ENCODE assay signal across 14 mouse cellular contexts in genomic region chr10:83915133-83915730, GRCm38 (mm10).
A peak's percentile ranks its signal among the peaks of the same experiment; 100 is the strongest.
DNase-seq lines count a peak whose midpoint lies in the region; ATAC-seq and TF ChIP-seq lines count a peak whose summit lies in the region.
"Had no signal": no experiment of that assay in that cellular context is flagged by ENCODE, and none has a peak within 500 bp of the region (broad histone marks: within the 10 kb centered on the region; RNA-seq: fewer than 3 reads in every experiment).

No protein-coding gene starts in this region.

- no peaks in the 10 kb centered on the region for H3K36me3 ChIP-seq in forebrain, embryonic 11.5 days (ENCODE audit: control insufficient read depth, insufficient read depth, low read length)
- no peaks in the 10 kb centered on the region for H3K36me3 ChIP-seq in forebrain, embryonic 15.5 days
- H3K36me3 ChIP-seq in midbrain, embryonic 11.5 days (ENCODE audit: control insufficient read depth, insufficient read depth, low read length): no peaks in the 10 kb centered on the region
- no peaks in the 10 kb centered on the region for H3K36me3 ChIP-seq in midbrain, postnatal 0 days (ENCODE audit: insufficient read depth, low read length)
- no peaks in the 10 kb centered on the region for H3K36me3 ChIP-seq in neural tube, embryonic 11.5 days (ENCODE audit: control insufficient read depth, insufficient read depth, low read length)
- no peaks in the 10 kb centered on the region for H3K36me3 ChIP-seq in heart, embryonic 12.5 days
- H3K36me3 ChIP-seq: liver, embryonic 13.5 days had no signal

- no peak overlapping the region for H3K4me3 ChIP-seq in forebrain, embryonic 11.5 days (ENCODE audit: low read depth, low read length)
- no peak overlapping the region for H3K4me3 ChIP-seq in forebrain, embryonic 15.5 days
- H3K4me3 ChIP-seq in midbrain, embryonic 11.5 days (ENCODE audit: low read depth, low read length): no peak overlapping the region
- H3K4me3 ChIP-seq in midbrain, postnatal 0 days (ENCODE audit: low read depth, low read length): no peak overlapping the region
- H3K4me3 ChIP-seq in neural tube, embryonic 11.5 days (ENCODE audit: low read depth, low read length): no peak overlapping the region
- H3K4me3 ChIP-seq in heart, embryonic 12.5 days: no peak overlapping the region
- H3K4me3 ChIP-seq: liver, embryonic 13.5 days had no signal

- no peak overlapping the region; the same call in 1 of the 2 replicates for H3K9ac ChIP-seq in forebrain, embryonic 11.5 days (ENCODE audit: low read length)
- H3K9ac ChIP-seq in forebrain, embryonic 15.5 days (replicated peaks): no peak overlapping the region
- peak overlapping the region; percentile 4; the same call in 1 of the 2 replicates for H3K9ac ChIP-seq in midbrain, embryonic 11.5 days (ENCODE audit: low read length)
- no peak overlapping the region for H3K9ac ChIP-seq in midbrain, postnatal 0 days (replicated peaks; ENCODE audit: low read length, poor library complexity, severe bottlenecking)
- 0 out of 2 replicates have a peak overlapping the region, but pooled peaks have one; percentile 20 for H3K9ac ChIP-seq in neural tube, embryonic 11.5 days (ENCODE audit: low read length)
- H3K9ac ChIP-seq in heart, embryonic 12.5 days: no peak overlapping the region
- H3K9ac ChIP-seq: liver, embryonic 13.5 days had no signal

- H3K9me3 ChIP-seq in forebrain, embryonic 11.5 days (ENCODE audit: control insufficient read depth, low read length): no peaks in the 10 kb centered on the region; the same call in 1 of the 2 replicates
- no peaks in the 10 kb centered on the region for H3K9me3 ChIP-seq in forebrain, embryonic 15.5 days
- H3K9me3 ChIP-seq in midbrain, embryonic 11.5 days (ENCODE audit: control insufficient read depth, low read length): no peaks in the 10 kb centered on the region; the same call in 1 of the 2 replicates
- no peaks in the 10 kb centered on the region for H3K9me3 ChIP-seq in midbrain, postnatal 0 days (ENCODE audit: low read length)
- no peaks in the 10 kb centered on the region for H3K9me3 ChIP-seq in neural tube, embryonic 11.5 days (ENCODE audit: control insufficient read depth, low read length)
- 0 out of 2 replicates have a peak, but pooled peaks cover 5% of the 10 kb centered on the region for H3K9me3 ChIP-seq in heart, embryonic 12.5 days (replicated peaks)
- H3K9me3 ChIP-seq: liver, embryonic 13.5 days had no signal

- H3K4me2 ChIP-seq in forebrain, embryonic 11.5 days (ENCODE audit: low read depth, low read length, severe bottlenecking): no peak overlapping the region
- no peak overlapping the region for H3K4me2 ChIP-seq in forebrain, embryonic 15.5 days (replicated peaks)
- H3K4me2 ChIP-seq in midbrain, embryonic 11.5 days: peak overlapping the region; percentile 19
- no peak overlapping the region for H3K4me2 ChIP-seq in midbrain, postnatal 0 days (ENCODE audit: low read depth, low read length, poor library complexity, severe bottlenecking)
- H3K4me2 ChIP-seq in neural tube, embryonic 11.5 days (ENCODE audit: low read depth): no peak overlapping the region
- H3K4me2 ChIP-seq in heart, embryonic 12.5 days: no peak overlapping the region
- H3K4me2 ChIP-seq: liver, embryonic 13.5 days had no signal

- ATAC-seq in forebrain, embryonic 11.5 days (replicated peaks; ENCODE audit: low FRiP score): 0 out of 2 replicates have a peak, but pooled peaks have one; percentile 12
- no peak for ATAC-seq in forebrain, embryonic 15.5 days (replicated peaks)
- ATAC-seq in midbrain, embryonic 11.5 days (ENCODE audit: low FRiP score): no peak; the same call in 1 of the 2 replicates
- no peak for ATAC-seq in midbrain, postnatal 0 days (ENCODE audit: low FRiP score)
- ATAC-seq in neural tube, embryonic 11.5 days (ENCODE audit: insufficient read depth, low FRiP score, low TSS enrichment): peak; percentile 46
- no peak for ATAC-seq in heart, embryonic 12.5 days (ENCODE audit: insufficient number of reproducible peaks, low FRiP score)

- H3K27ac ChIP-seq in forebrain, embryonic 11.5 days (ENCODE audit: low read depth, low read length): no peak overlapping the region
- no peak overlapping the region for H3K27ac ChIP-seq in forebrain, embryonic 15.5 days (replicated peaks)
- peak overlapping the region; percentile 49 for H3K27ac ChIP-seq in midbrain, embryonic 11.5 days (ENCODE audit: low read depth, low read length)
- no peak overlapping the region for H3K27ac ChIP-seq in midbrain, postnatal 0 days (ENCODE audit: low read depth, low read length)
- H3K27ac ChIP-seq in neural tube, embryonic 11.5 days (ENCODE audit: low read depth, low read length): peak overlapping the region; percentile 58
- no peak overlapping the region for H3K27ac ChIP-seq in heart, embryonic 12.5 days (ENCODE audit: poor library complexity, severe bottlenecking)
- H3K27ac ChIP-seq: liver, embryonic 13.5 days had no signal

- no peak for TF ChIP-seq CTCF in midbrain, postnatal 0 days (IDR thresholded peaks at IDR 0.05)

- WGBS in forebrain, embryonic 11.5 days: 39% methylated on average over 9 of the region's 9 CpGs
- 30% methylated on average over 9 of the region's 9 CpGs for WGBS in forebrain, embryonic 15.5 days
- 20% methylated on average over 9 of the region's 9 CpGs for WGBS in midbrain, embryonic 11.5 days
- WGBS in midbrain, postnatal 0 days: 23% methylated on average over 9 of the region's 9 CpGs
- 19% methylated on average over 9 of the region's 9 CpGs for WGBS in neural tube, embryonic 11.5 days
- WGBS in heart, embryonic 12.5 days: 66% methylated on average over 9 of the region's 9 CpGs

- DNase-seq in forebrain, embryonic 11.5 days (ENCODE audit: low spot score): no peak
- peak; percentile 91 for DNase-seq in midbrain, embryonic 11.5 days (ENCODE audit: low spot score, missing footprints)
- no peak for DNase-seq in midbrain, postnatal 0 days (ENCODE audit: low spot score)
- peak; percentile 8 for DNase-seq in hindlimb bud, embryonic 11.5 days (ENCODE audit: extremely low spot score, low read depth, low spot score)
- DNase-seq in neural tube, embryonic 11.5 days (ENCODE audit: low spot score): no peak
- no peak for DNase-seq in c-Kit-positive CD71-positive TER-119-positive erythroid progenitor cells, embryonic 14.5 days (ENCODE audit: low spot score)
- DNase-seq: adrenal gland, postnatal 14 days; cerebellum, adult 11 months; heart, postnatal 10 days; liver, embryonic 13.5 days; lung, postnatal 10 days; right cerebral cortex, postnatal 4 days had no signal

- H3K4me1 ChIP-seq in forebrain, embryonic 11.5 days (replicated peaks; ENCODE audit: control insufficient read depth, insufficient read depth, low read length): peaks cover 7% of the 10 kb centered on the region; the same call in 1 of the 2 replicates
- peaks cover 11% of the 10 kb centered on the region; the same call in 1 of the 2 replicates for H3K4me1 ChIP-seq in forebrain, embryonic 15.5 days
- peaks cover 20% of the 10 kb centered on the region for H3K4me1 ChIP-seq in midbrain, embryonic 11.5 days (ENCODE audit: control insufficient read depth, insufficient read depth, low read length)
- H3K4me1 ChIP-seq in midbrain, postnatal 0 days (ENCODE audit: insufficient read depth, low read length): 0 out of 2 replicates have a peak, but pooled peaks cover 3% of the 10 kb centered on the region
- peaks cover 17% of the 10 kb centered on the region for H3K4me1 ChIP-seq in neural tube, embryonic 11.5 days (ENCODE audit: control insufficient read depth, insufficient read depth, low read length)
- H3K4me1 ChIP-seq in heart, embryonic 12.5 days (replicated peaks): no peaks in the 10 kb centered on the region; the same call in 1 of the 2 replicates
- H3K4me1 ChIP-seq: liver, embryonic 13.5 days had no signal

- no peaks in the 10 kb centered on the region for H3K27me3 ChIP-seq in forebrain, embryonic 11.5 days (ENCODE audit: control insufficient read depth, insufficient read depth, low read length)
- H3K27me3 ChIP-seq in forebrain, embryonic 15.5 days: no peaks in the 10 kb centered on the region
- no peaks in the 10 kb centered on the region for H3K27me3 ChIP-seq in midbrain, embryonic 11.5 days (ENCODE audit: control insufficient read depth, insufficient read depth, low read length)
- no peaks in the 10 kb centered on the region for H3K27me3 ChIP-seq in midbrain, postnatal 0 days (ENCODE audit: insufficient read depth, low read length)
- no peaks in the 10 kb centered on the region for H3K27me3 ChIP-seq in neural tube, embryonic 11.5 days (ENCODE audit: control insufficient read depth, insufficient read depth, low read length)
- no peaks in the 10 kb centered on the region for H3K27me3 ChIP-seq in heart, embryonic 12.5 days (replicated peaks)
- H3K27me3 ChIP-seq: liver, embryonic 13.5 days had no signal

Comparison
In these comparisons a context has a peak if more than half of its experiments do, and no peak if none do; other contexts are left out.
1. ATAC-seq: peak in forebrain, embryonic 11.5 days (single experiment) and neural tube, embryonic 11.5 days (single experiment); none in forebrain, embryonic 15.5 days (single experiment), midbrain, embryonic 11.5 days (single experiment), midbrain, postnatal 0 days (single experiment) and heart, embryonic 12.5 days (single experiment).
2. DNase-seq: peak in midbrain, embryonic 11.5 days (single experiment) and hindlimb bud, embryonic 11.5 days (single experiment); none in forebrain, embryonic 11.5 days (single experiment), midbrain, postnatal 0 days (single experiment), neural tube, embryonic 11.5 days (single experiment) and c-Kit-positive CD71-positive TER-119-positive erythroid progenitor cells, embryonic 14.5 days (single experiment).
3. H3K27ac ChIP-seq: peak in midbrain, embryonic 11.5 days (single experiment) and neural tube, embryonic 11.5 days (single experiment); none in forebrain, embryonic 11.5 days (single experiment), forebrain, embryonic 15.5 days (single experiment), midbrain, postnatal 0 days (single experiment) and heart, embryonic 12.5 days (single experiment).
4. H3K9ac ChIP-seq: peak in midbrain, embryonic 11.5 days (single experiment) and neural tube, embryonic 11.5 days (single experiment); none in forebrain, embryonic 11.5 days (single experiment), forebrain, embryonic 15.5 days (single experiment), midbrain, postnatal 0 days (single experiment) and heart, embryonic 12.5 days (single experiment).